Mouse (Mus musculus) cerebellum, adult (tissue): ENCODE results near the gene Fam208a.

ENCODE experiments used
- ATAC-seq: cut with Nextera tagmentation; 2 replicates; pipeline ENCODE4 v1.9.2; 2017; ENCODE audit warnings: mild to moderate bottlenecking, moderate library complexity, mixed read lengths; ENCODE audit not compliant: insufficient number of reproducible peaks, low FRiP score, low TSS enrichment

Gene Fam208a

GRCm38 (mm10) chr14:27413961-27414360 lies 14.7 kb upstream of the Fam208a start:
- no peak for ATAC-seq

- no peak for ATAC-seq
Measured at GRCm38 (mm10) chr14:27420816-27421215, 7.8 kb upstream of the Fam208a start.

GRCm38 (mm10) chr14:27422301-27422700 lies 6.3 kb upstream of the Fam208a start:
- ATAC-seq: no peak

GRCm38 (mm10) chr14:27428973-27429711 lies 508 bp downstream of the Fam208a start:
- peak; percentile 91 for ATAC-seq

- no peak for ATAC-seq
Measured at GRCm38 (mm10) chr14:27430280-27430679, 1.6 kb downstream of the Fam208a start.

- ATAC-seq: no peak
Measured at GRCm38 (mm10) chr14:27432064-27432463, 3.4 kb downstream of the Fam208a start.

GRCm38 (mm10) chr14:27436116-27436515 lies 7.5 kb downstream of the Fam208a start:
- ATAC-seq: no peak

- ATAC-seq: no peak
Measured at GRCm38 (mm10) chr14:27436826-27437225, 8.2 kb downstream of the Fam208a start.

GRCm38 (mm10) chr14:27440921-27441320 lies 12.3 kb downstream of the Fam208a start:
- no peak for ATAC-seq

GRCm38 (mm10) chr14:27444851-27445281 lies 16.2 kb downstream of the Fam208a start:
- ATAC-seq: no peak; the same call in 1 of the 2 replicates

GRCm38 (mm10) chr14:27446963-27447362 lies 18.3 kb downstream of the Fam208a start:
- no peak for ATAC-seq

GRCm38 (mm10) chr14:27491399-27491798 lies 62.8 kb downstream of the Fam208a start:
- ATAC-seq: no peak

- ATAC-seq: no peak
Measured at GRCm38 (mm10) chr14:27493516-27493915, 64.9 kb downstream of the Fam208a start.

- no peak for ATAC-seq
Measured at GRCm38 (mm10) chr14:27501096-27501495, 72.5 kb downstream of the Fam208a start.

GRCm38 (mm10) chr14:27507894-27508643 lies 79.4 kb downstream of the Fam208a start, which contains the start of gene Ccdc66:
Gene Ccdc66, minus strand, starts transcription at chr14:27508460.
- ATAC-seq: peak; percentile 96

- ATAC-seq: peak; percentile 62; the same call in 1 of the 2 replicates
Measured at GRCm38 (mm10) chr14:27508644-27509301, 80.1 kb downstream of the Fam208a start.

GRCm38 (mm10) chr14:27524541-27524940 lies 95.9 kb downstream of the Fam208a start:
- no peak for ATAC-seq
